Mouse (Mus musculus): Measurements from ENCODE around the gene Cyren.

DNA sequence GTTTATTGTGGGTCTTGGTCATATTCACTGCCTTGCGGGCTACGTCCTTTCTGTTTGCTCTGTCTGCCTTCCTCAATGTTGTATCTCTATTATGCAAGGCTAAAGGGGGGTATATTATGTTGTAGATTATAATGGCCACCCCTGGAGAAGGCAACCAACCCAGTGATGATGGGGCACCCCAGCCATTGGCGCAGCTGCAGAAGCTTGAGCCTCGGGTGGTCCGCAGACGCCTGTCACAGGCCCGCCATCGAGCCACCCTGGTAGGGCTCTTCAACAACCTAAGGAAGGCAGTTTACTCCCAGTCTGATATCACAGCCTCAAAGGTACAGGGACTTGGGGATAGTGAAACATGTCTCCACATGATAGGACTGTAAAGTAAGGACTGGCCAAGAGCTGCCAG is 49.7 kb upstream of the Cyren start:
- TF ChIP-seq CTCF (IDR thresholded peaks at IDR 0.05; ENCODE audit: insufficient read depth, low read depth, low read length): no peak
- TF ChIP-seq POLR2A (IDR thresholded peaks at IDR 0.05; ENCODE audit: insufficient read depth, low read depth, low read length): no peak
